Mouse (Mus musculus): Measurements from ENCODE around the gene Lin54. TPM values are rescaled to one million over a fixed set of nuclear protein-coding genes. Genes with fewer than 3 reads are reported as not detected.
"Not testable (repeated sequence)": the region's sequence is repeated elsewhere in the genome, so short reads cannot be mapped to it uniquely, and the experiment has no call there.

The Lin54 gene
- polyA plus RNA-seq, 1 experiment from 2014 or later, result 8.2 TPM

- ATAC-seq (replicated peaks), result peak; percentile 99
These were observed 70.9 kb downstream of the Lin54 start for GRCm38 (mm10) chr5:100429344-100430075.

DNA sequence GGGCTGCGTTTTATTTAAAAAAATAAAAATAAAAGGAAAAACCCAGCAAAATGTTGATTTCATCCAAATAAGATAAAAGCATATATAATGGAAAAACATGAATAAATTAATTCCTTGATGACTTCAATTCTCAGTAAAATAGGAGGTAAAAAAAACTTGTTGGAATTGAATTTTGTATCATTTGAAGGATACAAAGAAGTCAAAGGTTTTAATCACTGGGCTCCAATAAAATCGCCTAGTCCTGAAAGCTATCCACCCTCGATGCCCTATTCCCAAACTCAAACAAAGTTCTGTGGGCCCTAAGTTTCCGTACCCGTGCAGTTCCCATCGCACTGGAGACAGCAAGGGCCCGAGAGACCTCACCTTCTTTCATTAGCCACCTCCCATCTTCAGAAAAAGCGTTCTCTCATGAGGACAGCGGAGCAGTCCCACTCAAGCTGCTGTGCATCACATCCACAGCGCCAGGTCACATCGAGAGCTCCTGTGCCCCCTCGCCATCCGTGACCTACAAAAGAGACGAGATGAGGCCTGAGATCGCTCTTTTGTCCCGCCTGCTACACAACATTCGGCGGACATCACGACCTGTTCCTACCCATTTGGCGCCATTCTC, 71.6 kb downstream of the Lin54 start:
- Histone ChIP-seq H3K27ac (peak overlapping the region; percentile 95), H3K4me1 (peaks cover 50% of the 10 kb centered on the region), H3K27me3 (replicated peaks) (no peaks in the 10 kb centered on the region), H3K4me3 (peak overlapping the region; percentile 68), H3K9me3 (no peaks in the 10 kb centered on the region), H3K36me3 (replicated peaks) (peaks cover 5% of the 10 kb centered on the region; the same call in 1 of the 2 replicates), H3K4me2 (peak overlapping the region; percentile 76), H3K9ac (peak overlapping the region; percentile 92)
- peak; percentile 64 for ATAC-seq (replicated peaks)
- under 1% methylated on average over 20 of the region's 20 CpGs for WGBS

More at GRCm38 (mm10) chr5:100429344-100430075, 70.9 kb downstream of the Lin54 start:
- peak overlapping the region; percentile 92 for H3K9ac ChIP-seq
- peak overlapping the region; percentile 68 for H3K4me3 ChIP-seq
- H3K9me3 ChIP-seq, result no peaks in the 10 kb centered on the region
- H3K27me3 ChIP-seq (replicated peaks), result no peaks in the 10 kb centered on the region
- peak overlapping the region; percentile 95 for H3K27ac ChIP-seq
- H3K4me1 ChIP-seq, result peaks cover 43% of the 10 kb centered on the region
- WGBS, result under 1% methylated on average over 53 of the region's 53 CpGs
- H3K36me3 ChIP-seq (replicated peaks), result peaks cover 5% of the 10 kb centered on the region; the same call in 1 of the 2 replicates
- peak overlapping the region; percentile 76 for H3K4me2 ChIP-seq

GRCm38 (mm10) chr5:100428031-100428733, 72.3 kb downstream of the Lin54 start:
- 5% methylated on average over 5 of the region's 5 CpGs for WGBS
- Histone ChIP-seq H3K4me1 (peaks cover 57% of the 10 kb centered on the region), H3K9me3 (no peaks in the 10 kb centered on the region)

DNA sequence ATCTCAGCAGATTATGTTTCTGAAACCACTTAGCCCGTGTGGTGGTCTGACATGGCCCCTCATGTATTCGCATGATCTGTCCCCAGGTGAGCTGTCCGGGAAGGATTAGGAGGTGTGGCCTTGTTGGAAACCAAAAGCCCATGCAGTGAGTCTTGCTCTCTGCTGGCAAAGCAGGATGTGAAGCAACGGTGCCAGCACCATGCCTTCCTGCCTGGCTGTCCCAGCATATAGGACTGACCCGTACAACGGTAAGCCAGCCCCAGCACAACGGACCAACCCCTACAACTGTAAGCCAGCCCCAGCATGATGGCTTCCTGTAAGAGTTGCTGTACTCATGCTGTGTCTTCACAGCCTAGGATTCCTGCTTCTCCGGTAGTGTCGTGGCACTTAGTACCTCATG, 73.2 kb downstream of the Lin54 start:
- Histone ChIP-seq H3K9ac (peak overlapping the region; percentile 24; the same call in 1 of the 2 replicates), H3K4me2 (peak overlapping the region; percentile 76), H3K9me3 (no peaks in the 10 kb centered on the region), H3K4me3 (peak overlapping the region; percentile 68), H3K4me1 (peaks cover 65% of the 10 kb centered on the region), H3K36me3 (replicated peaks) (peaks cover 8% of the 10 kb centered on the region; the same call in 1 of the 2 replicates), H3K27me3 (replicated peaks) (no peaks in the 10 kb centered on the region), H3K27ac (no peak overlapping the region)
- 51% methylated on average over 9 of the region's 9 CpGs for WGBS
- ATAC-seq (replicated peaks), result no peak

More at GRCm38 (mm10) chr5:100428031-100428733, 72.3 kb downstream of the Lin54 start:
- H3K27me3 ChIP-seq (replicated peaks), result no peaks in the 10 kb centered on the region
- H3K4me3 ChIP-seq, result peak overlapping the region; percentile 68
- ATAC-seq (replicated peaks), result no peak
- no peak overlapping the region for H3K27ac ChIP-seq
- peak overlapping the region; percentile 92 for H3K9ac ChIP-seq
- peaks cover 8% of the 10 kb centered on the region; the same call in 1 of the 2 replicates for H3K36me3 ChIP-seq (replicated peaks)
- H3K4me2 ChIP-seq, result peak overlapping the region; percentile 76

- H3K36me3 ChIP-seq (replicated peaks), result peaks cover 12% of the 10 kb centered on the region
- WGBS, result 83% methylated on average over 2 of the region's 2 CpGs
These were observed 74.6 kb downstream of the Lin54 start for GRCm38 (mm10) chr5:100425823-100426222.

GRCm38 (mm10) chr5:100424252-100424651, 76.2 kb downstream of the Lin54 start:
- Histone ChIP-seq H3K4me3 (no peak overlapping the region), H3K4me2 (no peak overlapping the region), H3K4me1 (peaks cover 53% of the 10 kb centered on the region), H3K9ac (0 out of 2 replicates have a peak overlapping the region, but pooled peaks have one; percentile 15), H3K27ac (no peak overlapping the region), H3K36me3 (replicated peaks) (peaks cover 25% of the 10 kb centered on the region), H3K9me3 (no peaks in the 10 kb centered on the region), H3K27me3 (replicated peaks) (no peaks in the 10 kb centered on the region)
- ATAC-seq (replicated peaks), result no peak
- WGBS, result 83% methylated on average over 3 of the region's 3 CpGs

More at GRCm38 (mm10) chr5:100425823-100426222, 74.6 kb downstream of the Lin54 start:
- not testable (repeated sequence) for H3K4me3 ChIP-seq; ATAC-seq (replicated peaks); H3K27ac ChIP-seq; H3K27me3 ChIP-seq (replicated peaks); H3K4me2 ChIP-seq; H3K9me3 ChIP-seq; H3K9ac ChIP-seq
- H3K4me1 ChIP-seq, result peaks cover 62% of the 10 kb centered on the region

- WGBS, result 68% methylated on average over 7 of the region's 7 CpGs
- H3K9ac ChIP-seq, result no peak overlapping the region
- no peaks in the 10 kb centered on the region for H3K9me3 ChIP-seq
- peaks cover 32% of the 10 kb centered on the region for H3K36me3 ChIP-seq (replicated peaks)
- H3K4me3 ChIP-seq, result no peak overlapping the region
- H3K4me1 ChIP-seq, result peaks cover 53% of the 10 kb centered on the region
- no peak for ATAC-seq (replicated peaks)
- no peaks in the 10 kb centered on the region for H3K27me3 ChIP-seq (replicated peaks)
- no peak overlapping the region for H3K4me2 ChIP-seq
- H3K27ac ChIP-seq, result no peak overlapping the region
These were observed 76.8 kb downstream of the Lin54 start for GRCm38 (mm10) chr5:100423626-100424025.

DNA sequence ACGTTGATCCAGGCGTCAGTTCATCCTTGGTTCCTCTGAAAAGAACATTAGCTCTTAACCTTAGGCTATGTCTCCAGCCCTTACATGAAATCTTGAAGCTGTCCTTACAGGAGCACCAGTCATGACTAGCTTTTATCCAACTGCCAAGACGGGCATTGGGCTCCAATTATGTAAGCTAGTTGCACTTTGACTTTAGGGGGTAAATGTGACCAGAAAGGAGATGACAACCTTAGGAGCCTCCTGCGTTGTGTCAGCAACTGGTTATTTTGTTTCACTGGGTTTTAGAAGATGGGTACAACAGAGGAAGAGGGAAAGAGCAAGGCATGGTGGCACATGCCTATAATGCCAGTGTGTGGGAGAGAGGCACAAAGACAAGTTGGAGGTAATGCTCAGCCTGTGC, 81.6 kb downstream of the Lin54 start:
- Histone ChIP-seq H3K36me3 (replicated peaks) (peaks cover 32% of the 10 kb centered on the region), H3K4me2 (no peak overlapping the region), H3K27me3 (replicated peaks) (no peaks in the 10 kb centered on the region), H3K4me1 (peaks cover 34% of the 10 kb centered on the region), H3K9ac (no peak overlapping the region), H3K4me3 (no peak overlapping the region), H3K27ac (no peak overlapping the region), H3K9me3 (no peaks in the 10 kb centered on the region)
- 76% methylated on average over 4 of the region's 4 CpGs for WGBS
- no peak for ATAC-seq (replicated peaks)

GRCm38 (mm10) chr5:100418077-100418476, 82.4 kb downstream of the Lin54 start:
- WGBS, result 77% methylated on average over 2 of the region's 2 CpGs
- ATAC-seq (replicated peaks), result no peak
- Histone ChIP-seq H3K9ac (no peak overlapping the region), H3K9me3 (no peaks in the 10 kb centered on the region), H3K27ac (no peak overlapping the region), H3K4me2 (no peak overlapping the region), H3K36me3 (replicated peaks) (peaks cover 28% of the 10 kb centered on the region), H3K4me1 (peaks cover 26% of the 10 kb centered on the region), H3K27me3 (replicated peaks) (no peaks in the 10 kb centered on the region), H3K4me3 (no peak overlapping the region)

- Histone ChIP-seq H3K4me2 (peak within 1 kb of the TSS; percentile 58), H3K9ac (peak within 1 kb of the TSS; percentile 69), H3K27me3 (replicated peaks) (no peaks in the 10 kb centered on the region), H3K9me3 (no peaks in the 10 kb centered on the region), H3K36me3 (replicated peaks) (peaks cover 24% of the 10 kb centered on the region), H3K4me1 (peaks cover 19% of the 10 kb centered on the region), H3K27ac (peak within 1 kb of the TSS; percentile 78), H3K4me3 (peak within 1 kb of the TSS; percentile 87)
- WGBS, result under 1% methylated on average over 81 of the region's 82 CpGs
- peak; percentile 98 for ATAC-seq (replicated peaks)
These were observed 84.5 kb downstream of the Lin54 start, which contains the start of gene Sec31a for GRCm38 (mm10) chr5:100415761-100416590. Gene Sec31a, minus strand, starts transcription at chr5:100416234.

- Histone ChIP-seq H3K4me3 (0 out of 2 replicates have a peak overlapping the region, but pooled peaks have one; percentile 87), H3K36me3 (replicated peaks) (peaks cover 15% of the 10 kb centered on the region)
- 74% methylated on average over 11 of the region's 11 CpGs for WGBS
These were observed 85.8 kb downstream of the Lin54 start for GRCm38 (mm10) chr5:100414474-100415196.

More at GRCm38 (mm10) chr5:100414474-100415196, 85.8 kb downstream of the Lin54 start:
- H3K4me1 ChIP-seq, result peaks cover 19% of the 10 kb centered on the region
- peak overlapping the region; percentile 58 for H3K4me2 ChIP-seq
- no peak overlapping the region for H3K27ac ChIP-seq
- H3K9ac ChIP-seq, result no peak overlapping the region; the same call in 1 of the 2 replicates
- H3K27me3 ChIP-seq (replicated peaks), result no peaks in the 10 kb centered on the region
- no peak for ATAC-seq (replicated peaks)
- no peaks in the 10 kb centered on the region for H3K9me3 ChIP-seq

All from midbrain, embryonic 15.5 days (tissue).